ENCODE assay signal across 8 mouse cellular contexts in the genomic region with DNA sequence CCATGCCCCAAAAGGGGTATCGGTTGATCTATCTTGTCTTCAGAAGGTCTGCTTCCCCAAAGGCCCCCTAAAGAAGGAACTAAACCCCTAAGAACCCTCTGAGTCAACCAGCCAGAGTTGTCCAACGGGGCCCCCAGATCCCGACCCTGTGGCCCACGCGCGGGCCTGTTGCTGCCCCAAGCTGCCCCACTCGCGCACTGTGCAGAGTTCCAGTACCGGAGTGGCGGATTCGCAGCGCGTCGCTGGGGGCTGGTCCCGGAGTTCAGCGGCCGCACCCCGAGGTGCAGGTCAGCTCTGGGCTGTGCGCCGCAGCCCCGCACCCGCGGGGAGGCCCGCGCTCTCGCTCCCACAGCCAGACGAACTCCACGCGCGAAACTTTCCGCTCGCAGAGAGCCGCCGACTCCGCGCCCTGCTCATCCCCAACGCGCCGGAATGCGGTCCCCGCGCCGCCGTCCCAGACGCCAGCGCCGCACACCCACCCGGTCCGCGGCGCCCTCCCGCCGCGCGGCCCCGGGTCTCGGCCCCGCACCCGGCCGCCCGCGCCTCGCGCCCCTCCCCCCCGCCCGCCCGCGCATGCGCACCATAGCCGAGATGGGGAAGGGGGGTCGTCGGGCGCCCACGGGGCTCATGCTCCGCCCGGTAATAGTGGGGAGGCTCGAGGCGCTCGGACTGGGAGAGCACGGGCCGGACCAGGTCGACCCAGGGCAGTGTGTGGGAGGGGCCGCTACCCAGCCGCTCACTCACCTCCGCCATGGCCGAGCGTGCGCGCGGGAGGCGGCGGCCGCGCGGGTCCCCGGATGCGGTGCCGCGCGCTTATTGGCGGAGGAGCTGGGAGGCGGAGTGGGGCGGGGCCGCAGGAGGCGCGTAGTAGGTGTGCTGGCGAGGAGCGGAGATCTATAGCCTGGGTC. TPM values are rescaled to one million over a fixed set of nuclear protein-coding genes. Genes with fewer than 3 reads are reported as not detected.
DNase-seq lines count a peak whose midpoint lies in the region; ATAC-seq lines count a peak whose summit lies in the region.

A gene (minus strand): TSS at position 870 of the 908 bp plus-strand sequence.

- intact Hi-C loops in gastrocnemius, postnatal 14 days (cut with DNase I; ENCODE audit: low total_unique reads), result no loop called here
- intact Hi-C loops in left cerebral cortex, postnatal 14 days (cut with DNase I), result no loop called here

- DNase-seq in adipocyte (ENCODE audit: low spot score), result peak; percentile 67
- peak; percentile 77 for DNase-seq in gastrocnemius, postnatal 14 days
- DNase-seq in left cerebral cortex, postnatal 14 days (ENCODE audit: low spot score in 2 of 2), result peak; percentile 65 to 85
- peak; percentile 88 for DNase-seq in right cerebral cortex, postnatal 25 days
- DNase-seq in urinary bladder, postnatal 36 days (ENCODE audit: low spot score in 2 of 2), result peak; percentile 64 to 76

- peak; percentile 60 for ATAC-seq in common myeloid progenitor, adult 5-6 weeks (replicated peaks; ENCODE audit: low read depth, poor library complexity, severe bottlenecking)
- ATAC-seq in inflammation-experienced regulatory T-cells, adult 6 months, result peak; percentile 90
- peak; percentile 58 for ATAC-seq in megakaryocyte-erythroid progenitor cell, adult 5-6 weeks (replicated peaks; ENCODE audit: low FRiP score, low TSS enrichment, poor library complexity, severe bottlenecking)

RNA-seq across cellular contexts. Expression of the gene that starts here (rescaled TPM):
- 13.6 and 18.3 TPM in 2 replicates for total RNA-seq in common myeloid progenitor, adult 5-6 weeks (2017)
- 10 to 100 TPM; 10.3 to 10.6 TPM for total RNA-seq in gastrocnemius, postnatal 14 days (2021)
- 10 to 100 TPM; 11.6 to 15.0 (median 13.1) TPM for polyA plus RNA-seq in inflammation-experienced regulatory T-cells, adult 6 months (2017; shearing (Covaris generic))
- total RNA-seq in left cerebral cortex, postnatal 14 days (2021), result 10 to 100 TPM; 41.7 to 51.4 TPM
- total RNA-seq in megakaryocyte-erythroid progenitor cell, adult 5-6 weeks (2014; fragmentation: Nextera tagmentation), result 5.9 and 8.5 TPM in 2 replicates
- 2.1 and 12.3 TPM in 2 replicates for total RNA-seq in megakaryocyte-erythroid progenitor cell, adult 5-6 weeks (2017)

Comparison
In these comparisons a context has a peak if more than half of its experiments do, and no peak if none do; other contexts are left out.
1. Peak in every context shown above with its lines: DNase-seq and ATAC-seq.